Mouse (Mus musculus): ENCODE results near the gene Gm42688. TPM values are rescaled to one million over a fixed set of nuclear protein-coding genes. Genes with fewer than 3 reads are reported as not detected.

Gene Gm42688
- polyA plus RNA-seq, 1 experiment from 2014 or later: 2.9 TPM

DNA sequence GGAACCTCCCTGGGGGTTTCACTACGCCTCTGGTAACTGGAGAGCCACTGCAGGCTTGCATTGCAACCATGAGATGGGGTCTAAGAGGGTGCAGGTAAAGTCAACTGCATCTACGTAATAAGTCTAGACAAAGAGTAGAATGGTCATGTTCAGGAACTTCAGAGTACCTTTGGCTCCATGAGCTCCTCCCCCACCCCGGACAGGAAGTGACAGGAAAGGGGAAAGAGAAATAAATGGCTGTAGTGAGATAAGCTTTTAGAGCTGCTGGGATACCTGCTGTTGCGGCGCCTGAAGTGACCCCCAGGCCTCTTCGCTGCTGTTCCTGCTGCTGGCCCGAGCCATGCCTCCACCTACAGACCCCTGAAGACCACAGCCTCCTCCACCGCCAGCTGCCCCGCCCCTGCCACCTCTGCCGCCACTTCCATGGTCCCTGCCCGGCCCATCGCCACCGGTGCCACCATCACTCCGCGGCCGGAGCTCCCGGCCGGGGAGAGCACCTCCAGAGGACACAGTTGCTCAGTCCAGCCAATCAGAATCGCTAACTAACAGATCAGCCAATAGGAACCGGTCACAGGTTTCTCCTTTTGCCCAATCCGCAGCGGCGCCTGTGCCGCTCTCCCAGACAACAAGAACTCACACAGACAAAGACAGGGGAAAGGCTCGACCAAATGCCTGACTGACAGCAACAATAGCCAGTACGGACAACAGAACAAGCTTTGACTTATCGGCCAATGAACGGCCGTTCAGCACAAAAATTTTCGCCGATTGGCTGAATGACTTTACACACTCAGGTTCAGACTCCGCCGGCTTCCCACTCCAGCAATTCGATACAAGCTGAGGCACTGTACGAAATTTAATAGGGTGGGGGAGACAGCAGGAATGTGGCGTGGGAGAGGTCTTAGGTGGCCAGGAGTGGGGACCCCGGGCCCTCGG lies 19.8 kb downstream of the Gm42688 start, which contains the start of gene Wbp1:
TSS of gene Wbp1 (minus strand) at position 630 of the 933 bp plus-strand sequence.
- ATAC-seq (ENCODE audit: low read depth): peak; percentile 95
- peak within 1 kb of the TSS; percentile 97 for H3K27ac ChIP-seq (ENCODE audit: low read length)

DNA sequence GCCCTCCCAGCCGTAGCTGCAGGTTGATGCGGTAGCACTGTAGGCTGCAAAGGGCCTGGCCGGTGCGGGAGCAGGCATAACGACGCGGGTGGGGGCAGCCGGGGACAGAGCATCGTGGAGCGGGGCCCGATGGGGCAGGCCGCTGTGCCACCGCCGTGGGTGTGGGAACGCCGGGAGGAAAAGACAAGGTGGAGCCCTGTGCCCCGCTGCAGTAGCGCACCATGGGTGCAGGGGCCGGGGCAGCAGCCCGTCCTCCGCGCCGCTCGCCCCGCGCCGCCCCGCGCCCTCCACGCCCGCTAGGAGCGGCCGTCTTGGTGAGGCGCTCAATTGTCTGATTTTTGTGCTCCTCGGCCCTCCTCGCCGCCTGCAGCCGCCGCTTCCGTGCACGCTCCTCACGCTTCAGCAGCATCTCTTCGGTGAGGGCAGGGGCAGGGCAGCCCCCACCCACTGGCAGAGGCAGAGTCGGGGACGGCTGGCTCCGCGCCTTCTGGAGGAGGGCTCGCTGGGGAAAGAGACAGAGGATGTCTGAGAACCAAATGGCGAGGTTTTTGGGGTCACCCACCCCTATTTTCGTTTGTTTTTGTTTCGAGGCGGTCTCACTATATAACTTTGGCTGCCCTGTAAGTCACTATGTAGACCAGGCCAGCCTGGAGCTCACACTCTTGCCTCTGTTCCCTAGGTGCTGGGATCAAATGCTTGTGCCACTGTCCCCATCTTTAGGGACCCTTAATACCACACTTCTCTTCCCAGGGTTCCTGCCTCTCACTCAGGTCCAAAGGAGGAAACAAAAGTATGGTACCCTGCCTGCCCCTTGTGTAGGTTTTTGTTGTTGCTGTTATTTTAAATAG lies 20.7 kb downstream of the Gm42688 start:
- Histone ChIP-seq H3K9me3 (ENCODE audit: control insufficient read depth, low read length) (no peaks in the 10 kb centered on the region), H3K4me2 (ENCODE audit: low read depth, low read length) (peak overlapping the region; percentile 96), H3K27ac (ENCODE audit: low read length) (peak overlapping the region; percentile 97), H3K27me3 (ENCODE audit: control insufficient read depth, insufficient read depth, low read depth, low read length) (no peaks in the 10 kb centered on the region), H3K9ac (ENCODE audit: low read length) (peak overlapping the region; percentile 90), H3K4me1 (replicated peaks; ENCODE audit: control insufficient read depth, insufficient read depth, low read length) (peaks cover 28% of the 10 kb centered on the region), H3K36me3 (ENCODE audit: control insufficient read depth, insufficient read depth, low read length) (peaks cover 17% of the 10 kb centered on the region), H3K4me3 (ENCODE audit: low read length) (peak overlapping the region; percentile 72)
- WGBS: 1% methylated on average over 31 of the region's 52 CpGs
- ATAC-seq (ENCODE audit: low read depth): peak; percentile 41

More for the DNA sequence above, 19.8 kb downstream of the Gm42688 start, which contains the start of gene Wbp1:
- H3K4me3 ChIP-seq (ENCODE audit: low read length): peak within 1 kb of the TSS; percentile 72
- H3K4me2 ChIP-seq (ENCODE audit: low read depth, low read length): peak within 1 kb of the TSS; percentile 96
- no peaks in the 10 kb centered on the region for H3K27me3 ChIP-seq (ENCODE audit: control insufficient read depth, insufficient read depth, low read depth, low read length)
- under 1% methylated on average over 38 of the region's 38 CpGs for WGBS
- no peaks in the 10 kb centered on the region for H3K9me3 ChIP-seq (ENCODE audit: control insufficient read depth, low read length)
- H3K36me3 ChIP-seq (ENCODE audit: control insufficient read depth, insufficient read depth, low read length): peaks cover 20% of the 10 kb centered on the region
- H3K4me1 ChIP-seq (replicated peaks; ENCODE audit: control insufficient read depth, insufficient read depth, low read length): peaks cover 37% of the 10 kb centered on the region
- peak within 1 kb of the TSS; percentile 90 for H3K9ac ChIP-seq (ENCODE audit: low read length)

DNA sequence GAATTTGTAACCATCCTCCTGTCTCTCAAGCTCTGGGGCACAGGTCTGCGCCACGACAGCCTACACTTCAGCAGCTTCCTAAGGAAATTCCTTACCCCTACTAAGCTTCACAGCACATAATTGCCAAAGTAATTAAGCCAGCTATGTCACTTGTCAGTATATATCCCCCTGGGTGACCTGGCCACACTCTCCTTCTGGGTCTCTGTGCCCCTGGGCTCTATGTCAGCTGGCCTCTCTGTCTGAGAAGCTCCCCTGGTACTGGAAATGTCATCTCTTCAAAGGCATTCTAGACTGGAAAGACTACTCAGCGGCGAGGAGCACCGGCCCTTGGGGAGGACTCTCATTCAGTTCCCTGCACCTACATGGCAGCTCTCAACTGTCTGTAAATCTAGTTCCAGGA lies 21.5 kb downstream of the Gm42688 start:
- ATAC-seq (ENCODE audit: low read depth): no peak

DNA sequence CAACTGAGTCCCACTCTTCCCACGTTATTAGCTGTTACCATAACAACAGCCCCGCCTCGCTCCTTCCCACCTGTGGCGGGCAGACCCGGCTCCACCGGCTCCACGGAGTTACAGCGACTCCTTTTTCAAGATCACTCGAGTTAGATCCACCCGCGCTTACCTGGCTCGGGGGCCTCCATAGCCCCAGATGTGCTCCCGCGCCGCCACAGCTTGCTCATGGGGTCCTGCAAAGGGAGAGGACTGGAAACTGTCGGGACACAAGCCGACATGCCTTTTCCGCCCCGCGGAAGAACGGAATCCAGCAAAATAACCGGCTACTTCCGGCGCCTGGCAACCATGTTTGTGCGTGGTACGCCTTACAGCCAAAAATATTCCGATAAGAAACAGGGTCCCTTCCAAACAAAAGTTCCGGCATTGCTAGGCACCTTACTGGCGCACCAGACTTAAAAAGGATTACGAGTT lies 23.5 kb downstream of the Gm42688 start:
- H3K4me3 ChIP-seq (ENCODE audit: low read length): peak overlapping the region; percentile 88
- WGBS: under 1% methylated on average over 30 of the region's 30 CpGs
- H3K27ac ChIP-seq (ENCODE audit: low read length): peak overlapping the region; percentile 80
- peak; percentile 31 for ATAC-seq (ENCODE audit: low read depth)
- no peaks in the 10 kb centered on the region for H3K9me3 ChIP-seq (ENCODE audit: control insufficient read depth, low read length)
- H3K36me3 ChIP-seq (ENCODE audit: control insufficient read depth, insufficient read depth, low read length): no peaks in the 10 kb centered on the region
- H3K4me1 ChIP-seq (replicated peaks; ENCODE audit: control insufficient read depth, insufficient read depth, low read length): peaks cover 24% of the 10 kb centered on the region
- no peaks in the 10 kb centered on the region for H3K27me3 ChIP-seq (ENCODE audit: control insufficient read depth, insufficient read depth, low read depth, low read length)
- peak overlapping the region; percentile 94 for H3K4me2 ChIP-seq (ENCODE audit: low read depth, low read length)
- H3K9ac ChIP-seq (ENCODE audit: low read length): peak overlapping the region; percentile 89

More for the DNA sequence above, 21.5 kb downstream of the Gm42688 start:
- peak overlapping the region; percentile 96 for H3K4me2 ChIP-seq (ENCODE audit: low read depth, low read length)
- 70% methylated on average over 5 of the region's 5 CpGs for WGBS
- H3K27me3 ChIP-seq (ENCODE audit: control insufficient read depth, insufficient read depth, low read depth, low read length): no peaks in the 10 kb centered on the region
- H3K9me3 ChIP-seq (ENCODE audit: control insufficient read depth, low read length): no peaks in the 10 kb centered on the region
- H3K9ac ChIP-seq (ENCODE audit: low read length): no peak overlapping the region; the same call in 1 of the 2 replicates
- H3K27ac ChIP-seq (ENCODE audit: low read length): no peak overlapping the region; the same call in 1 of the 2 replicates
- H3K4me1 ChIP-seq (replicated peaks; ENCODE audit: control insufficient read depth, insufficient read depth, low read length): peaks cover 26% of the 10 kb centered on the region
- H3K36me3 ChIP-seq (ENCODE audit: control insufficient read depth, insufficient read depth, low read length): peaks cover 12% of the 10 kb centered on the region
- peak overlapping the region; percentile 72; the same call in 1 of the 2 replicates for H3K4me3 ChIP-seq (ENCODE audit: low read length)

DNA sequence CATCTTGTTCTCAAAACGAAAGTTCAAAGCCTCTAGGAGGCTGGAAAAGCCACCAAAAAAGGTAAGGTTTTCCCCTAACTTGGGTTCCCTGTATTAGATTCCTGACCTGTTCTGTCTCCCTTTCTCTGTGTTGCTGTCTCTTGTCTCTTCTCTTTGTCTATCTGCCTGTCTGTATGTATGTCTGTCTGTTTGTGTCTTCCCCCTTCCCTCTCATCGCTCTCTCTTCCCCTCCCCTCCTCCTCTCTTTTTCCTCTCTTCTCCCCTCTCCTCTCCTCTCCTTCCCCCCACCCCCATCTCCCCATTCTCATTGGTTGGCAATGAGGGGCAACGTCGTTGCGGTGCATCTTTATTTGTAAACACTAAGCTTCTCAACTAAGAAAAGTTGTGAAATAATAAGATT lies 23.9 kb downstream of the Gm42688 start, which contains the start of gene Ino80b:
TSS of gene Ino80b (minus strand) at position 101 of the 400 bp plus-strand sequence.
- Histone ChIP-seq H3K27me3 (ENCODE audit: control insufficient read depth, insufficient read depth, low read depth, low read length) (no peaks in the 10 kb centered on the region), H3K27ac (ENCODE audit: low read length) (peak within 1 kb of the TSS; percentile 80), H3K4me3 (ENCODE audit: low read length) (peak within 1 kb of the TSS; percentile 88), H3K9ac (ENCODE audit: low read length) (peak within 1 kb of the TSS; percentile 89), H3K4me1 (replicated peaks; ENCODE audit: control insufficient read depth, insufficient read depth, low read length) (peaks cover 20% of the 10 kb centered on the region), H3K9me3 (ENCODE audit: control insufficient read depth, low read length) (no peaks in the 10 kb centered on the region), H3K36me3 (ENCODE audit: control insufficient read depth, insufficient read depth, low read length) (no peaks in the 10 kb centered on the region), H3K4me2 (ENCODE audit: low read depth, low read length) (peak within 1 kb of the TSS; percentile 94)
- ATAC-seq (ENCODE audit: low read depth): no peak
- WGBS: 12% methylated on average over 5 of the region's 5 CpGs

DNA sequence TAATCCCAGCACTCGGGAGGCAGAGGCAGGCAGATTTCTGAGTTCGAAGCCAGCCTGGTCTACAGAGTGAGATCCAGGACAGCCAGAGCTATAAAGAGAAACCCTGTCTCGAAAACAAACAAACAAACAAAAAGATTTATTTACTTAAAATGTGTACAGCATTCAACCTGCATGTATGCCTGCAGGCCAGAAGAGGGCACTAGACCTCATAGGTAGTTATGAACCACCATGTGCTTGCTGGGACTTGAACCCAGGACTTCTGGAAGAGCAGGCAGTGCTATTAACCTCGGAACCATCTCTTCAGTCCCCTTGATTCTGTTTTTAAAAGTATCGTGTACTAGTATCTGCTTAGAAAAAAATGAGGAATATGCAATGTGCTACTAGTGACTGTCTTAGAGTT lies 26.0 kb downstream of the Gm42688 start:
- Histone ChIP-seq H3K4me1 (replicated peaks; ENCODE audit: control insufficient read depth, insufficient read depth, low read length) (peaks cover 19% of the 10 kb centered on the region), H3K9me3 (ENCODE audit: control insufficient read depth, low read length) (no peaks in the 10 kb centered on the region), H3K27ac (ENCODE audit: low read length) (no peak overlapping the region), H3K9ac (ENCODE audit: low read length) (no peak overlapping the region), H3K4me2 (ENCODE audit: low read depth, low read length) (no peak overlapping the region), H3K36me3 (ENCODE audit: control insufficient read depth, insufficient read depth, low read length) (no peaks in the 10 kb centered on the region), H3K4me3 (ENCODE audit: low read length) (no peak overlapping the region), H3K27me3 (ENCODE audit: control insufficient read depth, insufficient read depth, low read depth, low read length) (no peaks in the 10 kb centered on the region)
- 89% methylated on average over 5 of the region's 5 CpGs for WGBS
- ATAC-seq (ENCODE audit: low read depth): no peak

DNA sequence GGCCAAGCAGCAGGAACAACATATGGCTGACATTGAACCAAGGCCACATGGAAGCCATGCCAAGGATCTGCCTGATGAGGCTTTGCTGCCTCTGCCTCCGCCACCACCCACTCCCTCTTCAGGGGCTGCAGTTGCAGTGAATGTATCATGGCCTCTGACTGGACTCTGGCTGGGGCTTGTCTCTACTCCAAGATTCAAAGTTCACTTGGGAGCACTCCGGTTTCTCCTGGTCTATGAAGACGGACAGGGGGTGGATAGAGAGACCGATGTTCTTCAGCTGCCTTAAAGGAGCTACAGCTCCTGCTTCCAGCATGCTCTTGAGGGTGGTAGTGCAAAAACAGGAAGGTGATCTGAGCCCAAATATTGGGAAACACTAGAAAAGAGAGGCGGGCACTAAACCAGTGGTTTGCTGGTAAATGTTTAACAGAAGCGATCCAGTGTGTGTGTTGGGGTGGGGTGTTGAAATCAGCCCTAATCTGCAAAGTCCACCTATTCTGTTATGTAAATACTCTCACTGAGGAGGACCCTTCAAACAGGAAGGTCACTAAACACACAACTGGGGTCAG lies 30.1 kb downstream of the Gm42688 start:
- H3K4me1 ChIP-seq (replicated peaks; ENCODE audit: control insufficient read depth, insufficient read depth, low read length): peaks cover 18% of the 10 kb centered on the region
- H3K9me3 ChIP-seq (ENCODE audit: control insufficient read depth, low read length): no peaks in the 10 kb centered on the region
- H3K4me2 ChIP-seq (ENCODE audit: low read depth, low read length): peak overlapping the region; percentile 3; the same call in 1 of the 2 replicates
- H3K27ac ChIP-seq (ENCODE audit: low read length): peak overlapping the region; percentile 86
- no peak overlapping the region for H3K4me3 ChIP-seq (ENCODE audit: low read length)
- no peak overlapping the region for H3K9ac ChIP-seq (ENCODE audit: low read length)
- H3K27me3 ChIP-seq (ENCODE audit: control insufficient read depth, insufficient read depth, low read depth, low read length): no peaks in the 10 kb centered on the region
- peak; percentile 27 for ATAC-seq (ENCODE audit: low read depth)
- no peaks in the 10 kb centered on the region for H3K36me3 ChIP-seq (ENCODE audit: control insufficient read depth, insufficient read depth, low read length)
- WGBS: 37% methylated on average over 6 of the region's 6 CpGs

DNA sequence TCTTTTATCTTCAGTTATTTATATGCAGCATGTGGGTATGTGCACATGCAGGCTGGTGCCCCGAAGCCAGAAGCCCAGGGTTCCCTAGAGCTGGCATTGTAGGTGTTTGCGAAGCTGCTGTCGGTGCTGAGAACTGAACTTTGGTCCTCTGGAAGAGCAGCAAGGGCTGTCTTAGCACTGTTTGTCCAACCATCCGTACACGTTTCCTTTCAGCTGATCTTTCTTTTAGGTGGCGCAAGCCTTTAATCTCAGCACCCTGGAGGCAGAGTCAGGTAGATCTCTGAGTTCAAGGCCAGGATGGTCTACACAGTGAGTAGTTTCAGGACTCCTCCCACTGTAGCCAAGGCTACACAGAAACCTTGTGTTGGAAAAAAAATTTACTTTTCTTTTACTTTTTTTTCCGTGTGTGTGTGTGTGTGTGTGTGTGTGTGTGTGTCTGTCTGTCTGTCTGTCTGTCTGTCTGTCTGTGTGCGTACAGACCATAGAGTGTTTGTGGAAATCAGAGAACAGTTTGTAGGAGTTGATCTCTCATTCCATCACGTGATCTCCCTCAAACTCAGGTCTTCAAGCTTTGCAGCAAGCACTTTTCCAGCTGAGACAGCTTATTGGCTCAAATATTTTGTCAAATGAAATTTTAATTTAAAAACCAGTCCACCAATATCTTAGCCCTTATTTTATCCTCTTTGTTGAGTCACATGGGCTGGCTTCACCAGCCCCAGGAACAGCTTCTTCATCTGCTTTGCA lies 30.9 kb downstream of the Gm42688 start:
- Histone ChIP-seq H3K27ac (ENCODE audit: low read length) (peak overlapping the region; percentile 56; the same call in 1 of the 2 replicates), H3K4me1 (replicated peaks; ENCODE audit: control insufficient read depth, insufficient read depth, low read length) (peaks cover 18% of the 10 kb centered on the region)
- WGBS: 65% methylated on average over 9 of the region's 9 CpGs

More for the DNA sequence above, 30.9 kb downstream of the Gm42688 start:
- H3K9ac ChIP-seq (ENCODE audit: low read length): no peak overlapping the region
- no peak overlapping the region for H3K4me2 ChIP-seq (ENCODE audit: low read depth, low read length)
- H3K9me3 ChIP-seq (ENCODE audit: control insufficient read depth, low read length): no peaks in the 10 kb centered on the region
- H3K4me3 ChIP-seq (ENCODE audit: low read length): no peak overlapping the region
- no peaks in the 10 kb centered on the region for H3K36me3 ChIP-seq (ENCODE audit: control insufficient read depth, insufficient read depth, low read length)
- no peaks in the 10 kb centered on the region for H3K27me3 ChIP-seq (ENCODE audit: control insufficient read depth, insufficient read depth, low read depth, low read length)
- no peak for ATAC-seq (ENCODE audit: low read depth)

Measured in lung, embryonic 16.5 days (tissue).